Mouse (Mus musculus): ENCODE measurements around the gene Tex46. TPM values are rescaled to one million over a fixed set of nuclear protein-coding genes. Genes with fewer than 3 reads are reported as not detected.

Tex46 gene
- total RNA-seq, 1 experiment: not detected

DNA sequence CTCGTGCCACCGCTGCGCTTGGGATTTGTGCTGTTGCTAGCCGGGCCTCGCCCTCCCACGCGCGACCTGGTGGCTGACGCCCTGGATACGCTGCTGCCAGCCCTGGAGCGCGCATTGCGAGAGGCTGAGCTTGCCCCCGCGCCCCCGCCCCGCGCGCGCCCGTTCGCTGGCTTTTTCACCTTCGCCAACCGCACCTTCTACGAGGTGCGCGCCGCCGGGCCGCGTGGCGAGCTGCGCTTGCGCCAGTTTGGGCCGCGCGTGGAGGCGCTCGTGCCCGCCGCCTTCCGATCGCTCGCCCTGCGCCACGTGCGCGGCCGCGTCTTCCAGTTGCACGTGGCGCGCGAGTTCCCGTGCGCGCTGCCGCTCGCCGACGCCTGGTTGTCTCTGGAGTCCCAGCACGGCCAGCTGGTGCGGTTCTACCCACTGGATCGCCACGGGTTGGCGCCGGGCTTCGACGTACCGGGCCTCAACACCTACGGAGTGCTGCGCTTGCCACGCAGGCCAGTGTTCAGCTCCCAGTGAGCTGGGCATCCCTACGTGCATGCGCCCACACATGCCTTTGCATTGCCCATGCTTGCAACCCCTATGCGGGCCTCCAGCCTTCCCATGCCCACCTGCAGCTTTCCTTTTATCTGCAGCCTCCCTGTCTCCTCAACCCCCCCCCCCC is 27.5 kb downstream of the Tex46 start:
- Histone ChIP-seq H3K4me1 (ENCODE audit: control insufficient read depth in 2 of 2, insufficient read depth in 2 of 2, low read length in 2 of 2, poor library complexity in 1 of 2) (peaks cover 0 to 6% of the 10 kb centered on the region in 2 experiments; a peak in 2 of 4 replicates), H3K36me3 (ENCODE audit: control insufficient read depth, insufficient read depth, low read length, poor library complexity, severe bottlenecking) (no peaks in the 10 kb centered on the region), H3K9ac (ENCODE audit: insufficient read depth, low read depth, low read length, poor library complexity, severe bottlenecking) (peak overlapping the region; percentile 29), H3K9me3 (ENCODE audit: control insufficient read depth, insufficient read depth, low read depth, low read length) (no peaks in the 10 kb centered on the region), H3K4me3 (ENCODE audit: insufficient read depth in 1 of 2, low read depth in 1 of 2, low read length in 2 of 2, poor library complexity in 1 of 2, severe bottlenecking in 1 of 2) (peak overlapping the region; percentile 51 to 67), H3K27ac (ENCODE audit: insufficient read depth, low read depth, low read length, poor library complexity, severe bottlenecking) (no peak overlapping the region)
- TF ChIP-seq ZNF384 (IDR thresholded peaks at IDR 0.05; ENCODE audit: low read depth, low read length): no peak
- no peak for TF ChIP-seq HCFC1 (IDR thresholded peaks at IDR 0.05; ENCODE audit: borderline replicate concordance, insufficient read depth, low read length)
- no peak for TF ChIP-seq MAFK (IDR thresholded peaks at IDR 0.05; ENCODE audit: insufficient read depth, low read depth, low read length)
- TF ChIP-seq ZC3H11A (IDR thresholded peaks at IDR 0.05; ENCODE audit: borderline replicate concordance, low read depth, low read length): no peak
- TF ChIP-seq CHD2 (IDR thresholded peaks at IDR 0.05; ENCODE audit: low read depth, low read length): no peak
- in situ Hi-C loops (cut with MboI; ENCODE audit: low sequenced_read_pairs in 2 of 2, unreplicated experiment in 2 of 2): no loop called here
- DNase-seq (ENCODE audit: low read depth, low spot score): no peak

DNA sequence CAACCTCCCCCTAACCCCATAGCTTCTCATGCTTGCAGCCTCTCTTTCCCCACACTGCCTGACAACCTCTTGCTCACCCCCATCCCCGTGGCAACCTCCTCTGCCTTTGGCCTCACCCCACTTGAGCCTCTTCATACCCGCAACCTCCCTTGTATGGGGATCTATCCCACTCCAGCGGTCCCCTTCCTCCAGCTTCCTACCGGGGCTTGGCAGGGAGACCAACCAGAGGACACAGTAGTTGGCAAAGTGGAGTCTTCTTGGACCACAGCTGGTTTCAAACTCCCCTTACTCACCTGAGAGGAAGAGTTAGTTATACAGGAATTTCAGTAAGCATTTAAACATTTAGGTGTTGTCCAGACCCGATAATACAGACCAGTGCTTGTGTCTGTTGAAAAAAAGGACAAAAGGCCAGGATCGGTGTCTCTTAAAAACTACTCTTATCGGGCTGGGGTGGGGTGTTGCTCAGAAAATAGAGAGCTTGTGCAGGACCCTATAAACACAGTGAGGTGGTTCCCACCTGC is 28.1 kb downstream of the Tex46 start:
- Histone ChIP-seq H3K9me3 (ENCODE audit: control insufficient read depth, insufficient read depth, low read depth, low read length) (no peaks in the 10 kb centered on the region), H3K27ac (ENCODE audit: insufficient read depth, low read depth, low read length, poor library complexity, severe bottlenecking) (no peak overlapping the region), H3K4me3 (ENCODE audit: insufficient read depth in 1 of 2, low read depth in 1 of 2, low read length in 2 of 2, poor library complexity in 1 of 2, severe bottlenecking in 1 of 2) (no peak overlapping the region), H3K4me1 (ENCODE audit: control insufficient read depth in 2 of 2, insufficient read depth in 2 of 2, low read length in 2 of 2, poor library complexity in 1 of 2) (peaks cover 0 to 6% of the 10 kb centered on the region in 2 experiments; a peak in 2 of 4 replicates), H3K36me3 (ENCODE audit: control insufficient read depth, insufficient read depth, low read length, poor library complexity, severe bottlenecking) (no peaks in the 10 kb centered on the region), H3K9ac (ENCODE audit: insufficient read depth, low read depth, low read length, poor library complexity, severe bottlenecking) (no peak overlapping the region)
- no peak for DNase-seq (ENCODE audit: low read depth, low spot score)
- TF ChIP-seq ZNF384 (IDR thresholded peaks at IDR 0.05; ENCODE audit: low read depth, low read length) (no peak), ZC3H11A (IDR thresholded peaks at IDR 0.05; ENCODE audit: borderline replicate concordance, low read depth, low read length) (no peak), MAFK (IDR thresholded peaks at IDR 0.05; ENCODE audit: insufficient read depth, low read depth, low read length) (no peak), HCFC1 (IDR thresholded peaks at IDR 0.05; ENCODE audit: borderline replicate concordance, insufficient read depth, low read length) (no peak), CHD2 (IDR thresholded peaks at IDR 0.05; ENCODE audit: low read depth, low read length) (no peak)
- in situ Hi-C loops (cut with MboI; ENCODE audit: low sequenced_read_pairs in 2 of 2, unreplicated experiment in 2 of 2): no loop called here

DNA sequence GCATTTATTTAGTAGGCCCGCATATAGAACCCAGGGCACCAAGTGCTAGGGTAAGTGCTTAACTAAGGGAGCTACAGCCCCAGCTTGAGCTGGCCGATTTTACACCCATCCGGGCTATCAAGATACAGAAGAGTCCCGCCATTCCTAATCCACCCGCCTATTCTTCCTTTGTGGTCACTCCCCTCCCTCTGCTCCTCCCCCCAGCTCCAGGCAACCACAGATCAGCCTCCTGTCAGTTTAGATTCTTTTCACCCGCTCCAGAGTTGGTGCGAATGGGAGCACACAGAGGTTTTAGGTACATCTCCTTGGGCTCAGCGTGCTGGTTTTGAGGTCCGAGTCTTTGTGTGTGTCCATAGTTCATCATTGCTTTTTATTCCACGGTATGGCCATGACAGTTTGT is 28.7 kb downstream of the Tex46 start:
- peak; percentile 58 for DNase-seq (ENCODE audit: low read depth, low spot score)
- in situ Hi-C loops (cut with MboI; ENCODE audit: low sequenced_read_pairs in 2 of 2, unreplicated experiment in 2 of 2): no loop called here
- Histone ChIP-seq H3K4me3 (ENCODE audit: insufficient read depth in 1 of 2, low read depth in 1 of 2, low read length in 2 of 2, poor library complexity in 1 of 2, severe bottlenecking in 1 of 2) (0 out of 4 replicates have a peak overlapping the region, but pooled peaks of 1 of the 2 experiments have one; percentile 3), H3K4me1 (ENCODE audit: control insufficient read depth in 2 of 2, insufficient read depth in 2 of 2, low read length in 2 of 2, poor library complexity in 1 of 2) (peaks cover 0 to 6% of the 10 kb centered on the region in 2 experiments; a peak in 2 of 4 replicates), H3K36me3 (ENCODE audit: control insufficient read depth, insufficient read depth, low read length, poor library complexity, severe bottlenecking) (no peaks in the 10 kb centered on the region), H3K27ac (ENCODE audit: insufficient read depth, low read depth, low read length, poor library complexity, severe bottlenecking) (no peak overlapping the region), H3K9ac (ENCODE audit: insufficient read depth, low read depth, low read length, poor library complexity, severe bottlenecking) (no peak overlapping the region), H3K9me3 (ENCODE audit: control insufficient read depth, insufficient read depth, low read depth, low read length) (no peaks in the 10 kb centered on the region)
- no peak for TF ChIP-seq ZNF384 (IDR thresholded peaks at IDR 0.05; ENCODE audit: low read depth, low read length)
- TF ChIP-seq ZC3H11A (IDR thresholded peaks at IDR 0.05; ENCODE audit: borderline replicate concordance, low read depth, low read length): no peak
- TF ChIP-seq CHD2 (IDR thresholded peaks at IDR 0.05; ENCODE audit: low read depth, low read length): no peak
- TF ChIP-seq HCFC1 (IDR thresholded peaks at IDR 0.05; ENCODE audit: borderline replicate concordance, insufficient read depth, low read length): no peak
- TF ChIP-seq MAFK (IDR thresholded peaks at IDR 0.05; ENCODE audit: insufficient read depth, low read depth, low read length): no peak

GRCm38 (mm10) chr4:136648922-136649479 is 38.8 kb downstream of the Tex46 start:
- H3K4me3 ChIP-seq (ENCODE audit: insufficient read depth in 1 of 2, low read depth in 1 of 2, low read length in 2 of 2, poor library complexity in 1 of 2, severe bottlenecking in 1 of 2): no peak overlapping the region
- no peak overlapping the region for H3K27ac ChIP-seq (ENCODE audit: insufficient read depth, low read depth, low read length, poor library complexity, severe bottlenecking)
- in situ Hi-C loops (cut with MboI; ENCODE audit: low sequenced_read_pairs in 2 of 2, unreplicated experiment in 2 of 2): no loop called here
- H3K4me1 ChIP-seq (ENCODE audit: control insufficient read depth in 2 of 2, insufficient read depth in 2 of 2, low read length in 2 of 2, poor library complexity in 1 of 2): peaks cover 0 to 3% of the 10 kb centered on the region in 2 experiments; a peak in 1 of 4 replicates
- TF ChIP-seq HCFC1 (IDR thresholded peaks at IDR 0.05; ENCODE audit: borderline replicate concordance, insufficient read depth, low read length) (no peak), ZC3H11A (IDR thresholded peaks at IDR 0.05; ENCODE audit: borderline replicate concordance, low read depth, low read length) (peak; percentile 84; the same call in 1 of the 2 replicates)
- H3K36me3 ChIP-seq (ENCODE audit: control insufficient read depth, insufficient read depth, low read length, poor library complexity, severe bottlenecking): no peaks in the 10 kb centered on the region
- no peaks in the 10 kb centered on the region for H3K9me3 ChIP-seq (ENCODE audit: control insufficient read depth, insufficient read depth, low read depth, low read length)
- peak; percentile 71 for DNase-seq (ENCODE audit: low read depth, low spot score)
- no peak overlapping the region for H3K9ac ChIP-seq (ENCODE audit: insufficient read depth, low read depth, low read length, poor library complexity, severe bottlenecking)

All from ES-E14 (cell line).